Mouse (Mus musculus) CH12.LX (cell line): ENCODE data around the gene Sf1.

ENCODE experiments used
- CTCF ChIP-seq, 2 experiments: IDR thresholded peaks in 1 of 2; conservative IDR thresholded peaks in 1 of 2; 2 replicates each; pipeline ENCODE4 v1.5.1; 2011 to 2012; ENCODE audit warnings: low read depth in 2 of 2, low read length in 2 of 2, improper control_type of control experiment in 1 of 2, inconsistent platforms in 1 of 2, mild to moderate bottlenecking in 1 of 2, moderate library complexity in 1 of 2
- ETS1 ChIP-seq: conservative IDR thresholded peaks from 2 replicates; pipeline ENCODE4 v1.6.1; 2012; ENCODE audit warnings: low read depth, mild to moderate bottlenecking, inconsistent platforms, low read length, improper control_type of control experiment, moderate library complexity
- KAT2A ChIP-seq: IDR thresholded peaks from 2 replicates; pipeline ENCODE4 v1.6.1; 2012; ENCODE audit warnings: low read length, improper control_type of control experiment, inconsistent platforms; ENCODE audit not compliant: insufficient replicate concordance
- MAFK ChIP-seq: IDR thresholded peaks from 2 replicates; pipeline ENCODE4 v1.6.1; 2011; ENCODE audit warnings: low read length, improper control_type of control experiment; ENCODE audit not compliant: insufficient replicate concordance
- POLR2A ChIP-seq: IDR thresholded peaks from 2 replicates; pipeline ENCODE4 v1.6.1; 2011; ENCODE audit warnings: low read depth, mild to moderate bottlenecking, improper control_type of control experiment, low read length
- USF1 ChIP-seq: IDR thresholded peaks from 2 replicates; pipeline ENCODE4 v1.6.1; 2014; ENCODE audit warnings: low read depth, mild to moderate bottlenecking, inconsistent platforms, low read length, improper control_type of control experiment
- ZKSCAN1 ChIP-seq: IDR thresholded peaks from 2 replicates; pipeline ENCODE4 v1.6.1; 2012; ENCODE audit warnings: low read depth, inconsistent platforms, low read length, improper control_type of control experiment, borderline replicate concordance

- TF ChIP-seq POLR2A: no peak
- TF ChIP-seq MAFK: no peak
- no peak for TF ChIP-seq KAT2A
- no peak for TF ChIP-seq USF1
- TF ChIP-seq ETS1: no peak
- no peak for TF ChIP-seq CTCF (conservative IDR thresholded peaks at IDR 0.05 in 1 of 2, IDR thresholded peaks at IDR 0.05 in 1 of 2; ENCODE audit: low read depth in 2 of 2, low read length in 2 of 2)
- no peak for TF ChIP-seq ZKSCAN1
Observed at GRCm38 (mm10) chr19:6407109-6407508, 43.6 kb downstream of the Sf1 start.
